Mouse (Mus musculus) telencephalon, adult 2 months (tissue): ENCODE data around the gene Wdr48.

ENCODE experiments used
- DNase-seq: peaks from one replicate; pipeline ENCODE4 v3.0.0-alpha.2; 2011; ENCODE audit warnings: low read depth, low spot score

The Wdr48 gene

GRCm38 (mm10) chr9:119894339-119895009 is at the start of gene Wdr48:
TSS of gene Wdr48 (plus strand) at chr9:119894878.
- DNase-seq, result peak; percentile 97

DNA sequence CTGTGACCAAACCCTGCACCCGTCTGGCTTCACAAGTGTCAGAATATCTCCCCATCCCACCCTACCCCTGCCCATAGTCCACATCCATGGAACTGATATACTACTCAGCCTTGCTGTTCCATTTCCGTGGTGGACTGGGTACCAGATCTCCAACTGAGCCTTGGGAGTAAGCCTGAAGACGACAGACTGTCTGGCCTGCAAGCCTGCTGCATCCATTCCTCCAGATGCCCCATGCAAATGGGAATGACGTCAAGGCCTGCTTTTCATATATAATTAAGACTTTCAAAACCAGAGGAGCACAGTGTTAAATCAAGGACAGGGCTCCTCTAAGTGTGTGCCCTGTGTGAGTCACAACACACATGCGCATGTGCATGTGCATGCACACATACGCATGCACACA is 47.5 kb upstream of the Wdr48 start:
- DNase-seq, result no peak

DNA sequence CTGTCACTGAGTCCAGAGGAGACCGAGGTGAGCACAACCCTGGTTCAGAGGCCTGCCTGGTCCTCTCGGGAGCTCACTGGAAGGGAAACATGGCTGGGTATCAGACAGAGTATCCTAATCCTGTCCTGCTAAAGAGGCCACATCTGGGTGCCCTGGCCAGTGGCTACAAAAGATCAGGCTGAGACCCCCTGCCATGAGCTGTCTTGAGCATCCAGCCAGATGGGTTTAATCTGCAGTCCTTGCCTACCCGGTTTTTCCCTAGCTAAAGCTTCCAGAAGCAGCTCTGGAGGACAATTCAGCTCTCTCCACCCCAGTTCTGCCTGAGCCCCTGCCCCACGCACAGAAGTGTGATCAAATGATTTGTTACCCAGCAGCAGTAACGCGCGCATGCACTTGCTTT is 46.0 kb upstream of the Wdr48 start:
- DNase-seq, result no peak

GRCm38 (mm10) chr9:119849214-119849613 is 45.5 kb upstream of the Wdr48 start:
- DNase-seq, result no peak

DNA sequence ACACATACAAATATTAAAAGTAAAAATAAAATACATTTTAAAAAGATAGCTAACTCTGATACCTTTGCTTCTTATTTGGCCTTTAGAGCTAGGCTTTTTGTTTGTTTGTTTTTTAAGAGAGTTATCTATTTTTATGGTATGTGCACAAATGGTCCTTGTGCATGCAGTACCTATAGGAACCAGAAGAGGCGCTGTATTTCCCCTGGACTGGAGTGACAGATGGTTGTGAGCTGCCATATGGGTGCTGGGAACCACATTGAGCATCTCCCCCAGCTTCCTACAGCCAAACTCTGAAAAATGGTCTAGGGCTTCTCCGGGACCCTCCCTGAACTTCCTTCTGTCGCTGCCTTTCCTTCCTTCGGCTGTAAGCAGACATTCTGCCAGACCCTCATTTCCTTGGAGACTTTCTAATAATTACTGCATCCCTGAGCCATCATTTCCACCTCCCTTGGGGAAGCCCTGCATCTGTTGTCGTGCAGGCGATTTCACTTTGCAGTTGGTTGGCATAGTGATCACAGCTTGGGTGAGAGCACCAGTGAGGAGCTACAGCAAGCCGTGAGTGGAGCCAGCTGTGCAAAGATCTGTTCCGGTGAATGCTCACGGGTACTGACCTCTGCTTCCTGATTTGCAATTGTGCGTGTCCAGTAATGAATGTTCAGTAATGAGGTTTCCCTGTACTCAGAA is 42.2 kb upstream of the Wdr48 start:
- no peak for DNase-seq

- DNase-seq, result no peak
Observed at GRCm38 (mm10) chr9:119853071-119853846, 41.4 kb upstream of the Wdr48 start.

- no peak for DNase-seq
Observed at GRCm38 (mm10) chr9:119854170-119854569, 40.5 kb upstream of the Wdr48 start.

DNA sequence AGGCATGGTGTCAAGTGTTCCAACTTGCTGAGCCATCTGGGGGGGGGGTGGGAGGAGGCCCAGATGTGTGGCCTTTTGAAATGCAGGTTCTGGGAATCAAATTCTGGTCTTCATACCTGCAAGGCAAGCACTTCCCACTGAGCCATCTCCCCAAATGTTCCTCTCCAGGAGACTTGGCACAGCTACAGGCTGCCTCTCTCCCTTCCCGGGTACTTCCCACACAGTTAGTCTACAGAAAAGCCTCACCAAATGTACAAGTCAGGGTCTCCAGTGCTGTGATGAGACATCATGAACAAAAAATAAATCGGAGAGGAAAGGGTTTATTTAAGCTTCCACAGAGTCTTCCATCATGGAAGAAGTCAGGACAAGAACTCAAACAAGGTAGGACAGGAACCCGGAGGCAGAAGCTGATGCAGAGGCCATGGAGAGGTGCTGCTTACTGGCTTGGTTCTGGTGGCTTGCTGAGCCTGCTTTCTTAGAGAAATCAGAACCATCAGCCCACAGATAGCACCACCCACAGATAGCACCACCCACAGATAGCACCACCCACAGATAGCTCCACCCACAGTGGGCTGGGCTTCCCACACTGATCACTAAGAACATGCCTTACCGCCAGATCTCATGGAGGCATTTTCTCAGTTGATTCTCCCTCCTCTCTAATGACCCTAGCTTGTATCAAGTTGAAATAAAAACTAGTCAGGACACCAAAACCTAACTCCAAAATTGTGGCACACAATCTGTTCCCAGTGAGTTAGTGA is 7.4 kb upstream of the Wdr48 start:
- peak; percentile 32 for DNase-seq

GRCm38 (mm10) chr9:119888843-119889246 is 5.8 kb upstream of the Wdr48 start:
- DNase-seq, result no peak

GRCm38 (mm10) chr9:119889446-119889845 is 5.2 kb upstream of the Wdr48 start:
- DNase-seq, result no peak

DNA sequence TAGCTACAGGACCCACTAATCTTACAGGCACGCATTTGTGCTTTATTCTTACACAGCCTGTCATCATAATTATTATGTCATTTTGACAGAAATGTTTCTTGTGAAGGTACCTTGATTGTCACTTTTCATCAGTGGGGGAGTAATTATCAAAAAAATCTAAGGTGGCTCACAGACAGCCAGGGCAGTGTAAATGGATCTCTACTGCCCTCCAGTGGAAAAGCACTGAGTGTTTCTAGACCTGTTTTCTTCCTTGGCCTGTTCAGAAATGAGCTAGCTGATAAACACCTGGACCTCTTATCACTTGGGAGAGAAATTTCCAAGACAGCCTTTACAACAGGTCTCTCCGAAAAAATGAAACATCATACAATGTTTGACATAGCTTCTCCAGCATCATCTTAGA is 4.0 kb upstream of the Wdr48 start:
- DNase-seq, result no peak

GRCm38 (mm10) chr9:119893881-119894280 is 797 bp upstream of the Wdr48 start:
- no peak for DNase-seq

DNA sequence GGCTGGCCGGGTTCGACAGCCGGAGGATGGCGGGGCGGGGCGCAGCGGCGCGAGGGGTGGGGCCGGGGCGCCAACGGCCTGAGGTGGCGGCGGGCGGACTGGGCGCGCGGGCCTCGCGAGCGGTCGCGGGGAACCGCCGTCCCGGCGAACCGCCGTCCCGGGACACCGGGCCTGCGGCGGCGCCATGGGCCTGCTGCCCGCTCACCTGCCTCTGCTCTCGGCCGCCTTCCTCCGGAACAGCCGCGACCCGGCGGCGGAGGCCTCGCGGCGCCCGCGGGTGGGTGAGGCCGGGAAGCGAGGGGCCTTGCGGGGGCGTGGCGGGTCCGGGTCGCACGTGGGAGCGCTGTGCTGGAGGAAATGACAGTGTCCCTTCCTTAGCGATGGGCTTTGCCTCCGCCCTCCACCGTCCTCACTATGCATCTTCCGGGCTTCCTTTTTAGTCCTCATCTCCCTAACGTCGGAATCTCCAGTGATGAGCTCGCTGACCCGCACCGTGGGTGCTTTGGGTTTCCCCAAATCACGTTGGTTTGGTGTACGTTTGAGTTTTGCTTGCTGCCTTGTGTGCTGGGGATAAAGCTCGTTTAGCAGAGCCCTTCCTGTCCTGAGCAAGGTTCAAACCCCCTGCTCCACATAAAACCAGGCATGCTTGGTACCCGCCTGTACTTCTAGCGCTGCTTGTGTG is 503 bp downstream of the Wdr48 start:
- no peak for DNase-seq

DNA sequence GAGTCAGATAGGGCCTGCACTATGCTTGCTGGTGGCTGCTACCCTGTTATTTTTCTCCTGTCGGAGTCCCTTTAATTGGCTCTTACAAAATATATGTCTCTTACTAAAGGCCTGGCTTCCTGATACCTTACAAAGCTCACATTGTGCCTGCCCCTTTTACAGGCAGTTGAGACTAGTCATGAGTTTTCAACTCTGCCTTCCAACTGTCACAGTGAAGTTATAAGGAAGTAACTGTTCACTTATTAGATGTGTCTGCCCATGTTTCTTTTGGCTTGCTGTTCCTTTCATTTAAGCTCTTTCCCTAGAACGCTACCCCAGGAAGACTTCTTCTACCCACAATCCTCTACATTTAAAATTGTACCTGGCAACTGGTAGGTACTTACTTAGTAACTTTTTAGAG is 4.8 kb downstream of the Wdr48 start:
- DNase-seq, result no peak

DNA sequence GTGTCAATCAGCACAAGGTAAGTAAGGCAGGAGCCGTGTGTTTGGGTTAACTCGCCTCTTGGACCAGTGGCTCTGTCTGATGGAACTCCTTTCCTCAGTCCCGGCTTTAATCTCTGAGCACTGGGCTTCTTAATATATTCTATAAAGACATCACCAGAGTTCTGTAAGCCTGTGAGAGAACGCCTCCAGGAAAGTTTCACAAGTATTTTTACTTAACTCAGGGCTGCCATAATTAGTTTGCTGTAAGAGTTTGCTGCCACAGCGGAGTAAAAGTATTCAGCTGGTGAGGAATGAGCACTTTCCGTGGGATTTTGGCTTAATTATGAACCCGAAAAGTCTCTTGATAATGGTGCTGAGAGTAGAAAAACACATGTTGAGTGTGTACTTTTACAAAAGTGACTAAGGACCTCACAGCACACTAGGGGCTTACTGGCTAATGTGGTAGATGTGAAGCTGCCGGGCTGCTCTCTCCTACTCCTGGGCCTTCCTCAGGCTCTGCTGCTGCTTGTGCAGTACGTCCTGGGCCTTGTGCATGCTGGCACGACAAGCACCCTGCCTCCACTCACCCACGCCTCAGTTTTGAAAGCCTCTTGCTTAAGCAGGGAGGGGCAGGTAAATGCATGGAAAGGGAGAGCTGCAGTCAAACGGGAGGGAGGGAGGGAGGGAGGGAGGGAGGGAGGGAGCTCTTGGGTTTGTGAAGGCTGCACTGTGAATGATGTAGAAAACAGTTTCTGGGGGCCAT is 7.9 kb downstream of the Wdr48 start:
- DNase-seq, result peak; percentile 55

DNA sequence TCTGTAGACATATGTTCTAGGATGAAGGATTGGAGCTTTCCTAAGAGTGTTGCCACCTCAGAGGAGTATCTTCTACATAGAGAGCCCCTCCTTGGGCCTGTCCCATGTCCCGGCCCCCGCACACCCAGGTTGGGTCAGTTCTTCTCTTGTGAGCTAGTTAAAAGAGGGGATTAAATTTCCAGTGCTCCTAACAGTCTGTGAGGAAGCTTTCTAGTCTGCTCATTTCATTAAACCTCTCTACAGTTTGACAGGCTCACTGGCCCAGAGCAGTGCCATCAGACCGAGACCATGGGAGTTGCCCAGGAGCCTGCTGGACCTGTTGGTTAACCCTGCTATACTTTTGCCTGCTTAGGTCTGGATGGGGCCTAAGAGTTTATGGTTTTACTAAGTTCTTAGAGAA is 14.0 kb downstream of the Wdr48 start:
- DNase-seq, result no peak

GRCm38 (mm10) chr9:119909931-119910330 is 15.3 kb downstream of the Wdr48 start:
- peak; percentile 44 for DNase-seq

- DNase-seq, result no peak
Observed at GRCm38 (mm10) chr9:119913087-119913838, 18.6 kb downstream of the Wdr48 start.

DNA sequence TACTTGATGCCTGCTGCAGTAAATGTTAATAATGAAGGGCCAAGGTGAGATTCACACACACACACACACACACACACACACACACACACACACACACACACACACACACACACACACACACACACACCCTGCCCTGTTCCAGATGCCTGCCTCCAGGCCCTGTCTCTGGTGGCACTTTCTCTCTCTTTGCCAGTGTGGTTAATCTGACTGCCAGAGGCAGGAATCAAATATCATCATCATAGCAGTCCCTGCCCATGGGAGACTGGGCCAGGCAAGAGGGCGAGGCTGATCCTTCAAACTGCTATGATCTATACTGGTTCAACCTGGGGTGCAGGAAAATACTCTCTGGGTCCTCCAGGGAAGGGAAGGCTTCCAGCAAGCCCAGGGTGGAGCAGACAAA is 25.2 kb downstream of the Wdr48 start:
- DNase-seq, result no peak

DNA sequence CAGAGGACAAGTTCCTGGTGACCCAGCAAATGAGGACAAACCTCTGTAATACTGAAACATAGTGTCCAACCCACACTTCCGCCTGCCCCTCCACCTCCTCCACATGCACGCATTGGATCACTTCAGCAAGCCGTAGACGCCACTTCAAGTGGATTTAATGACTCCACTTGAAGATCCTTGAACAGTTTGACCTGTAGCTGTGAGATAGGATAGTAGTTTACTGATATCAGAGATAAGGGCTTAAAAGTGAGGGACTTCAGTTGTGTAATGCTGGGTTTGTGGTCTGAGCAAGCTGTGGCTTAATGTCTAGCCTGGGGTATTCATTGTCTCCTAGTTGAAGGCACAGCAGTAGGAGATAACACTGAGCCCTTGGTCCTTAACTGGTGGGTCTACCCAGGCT is 28.8 kb downstream of the Wdr48 start:
- DNase-seq, result no peak
